Mouse (Mus musculus) hindbrain, embryonic 14.5 days (tissue): ENCODE measurements at regions not wholly inside any gene's neighbourhood (a gene's known extent, or its start where the extent isn't known, plus 50 kb on each side); places are given as distances from the start of the nearest gene placed in this dataset.

Source experiments
- ATAC-seq: fragments of 200-750 bp; cut with Nextera tagmentation; 2 replicates; pipeline ENCODE4 v1.8.0; 2017; ENCODE audit warnings: moderate number of reproducible peaks, mild to moderate bottlenecking, moderate TSS enrichment, moderate library complexity; ENCODE audit not compliant: low FRiP score
- DNase-seq: peaks from one replicate; pipeline ENCODE4 v3.0.0-alpha.2; 2015; ENCODE audit warnings: low spot score
- H3K27ac ChIP-seq: fragments of 300-500 bp; sonication (generic); 2 replicates; pipeline ENCODE4 v1.5.1; 2014; ENCODE audit warnings: mild to moderate bottlenecking, moderate library complexity
- H3K27me3 ChIP-seq: fragments of 300-500 bp; sonication (generic); 2 replicates; pipeline ENCODE4 v1.6.1; 2014; ENCODE audit warnings: mild to moderate bottlenecking, low read length, mixed read lengths; ENCODE audit not compliant: control insufficient read depth, insufficient read depth
- H3K36me3 ChIP-seq: fragments of 300-500 bp; sonication (generic); replicated peaks from 2 replicates; pipeline ENCODE4 v1.6.1; 2014; ENCODE audit not compliant: control insufficient read depth, insufficient read depth
- H3K4me1 ChIP-seq: fragments of 300-500 bp; sonication (generic); replicated peaks from 2 replicates; pipeline ENCODE4 v1.6.1; 2014; ENCODE audit warnings: antibody characterized with exemption, low read length, mixed read lengths; ENCODE audit not compliant: control insufficient read depth, insufficient read depth
- H3K4me2 ChIP-seq: fragments of 300-500 bp; sonication (generic); replicated peaks from 2 replicates; pipeline ENCODE4 v1.6.1; 2014; ENCODE audit warnings: mild to moderate bottlenecking, moderate library complexity
- H3K4me3 ChIP-seq: fragments of 300-500 bp; sonication (generic); replicated peaks from 2 replicates; pipeline ENCODE4 v1.5.1; 2014; ENCODE audit warnings: mild to moderate bottlenecking, low read length
- H3K9ac ChIP-seq: fragments of 300-500 bp; sonication (generic); 2 replicates; pipeline ENCODE4 v1.6.1; 2014
- H3K9me3 ChIP-seq: fragments of 300-500 bp; sonication (generic); 2 replicates; pipeline ENCODE4 v1.6.1; 2016; ENCODE audit warnings: low read length; ENCODE audit not compliant: control insufficient read depth
- WGBS: fragments of 180-500 bp; shearing (Covaris S2); extraction: QIAGEN DNeasy Blood & Tissue Kit; methylation state at CpG from one replicate; pipeline ENCODE4 v1.1.7; 2014; 5-methylcytosine and 5-hydroxymethylcytosine counted together

DNA sequence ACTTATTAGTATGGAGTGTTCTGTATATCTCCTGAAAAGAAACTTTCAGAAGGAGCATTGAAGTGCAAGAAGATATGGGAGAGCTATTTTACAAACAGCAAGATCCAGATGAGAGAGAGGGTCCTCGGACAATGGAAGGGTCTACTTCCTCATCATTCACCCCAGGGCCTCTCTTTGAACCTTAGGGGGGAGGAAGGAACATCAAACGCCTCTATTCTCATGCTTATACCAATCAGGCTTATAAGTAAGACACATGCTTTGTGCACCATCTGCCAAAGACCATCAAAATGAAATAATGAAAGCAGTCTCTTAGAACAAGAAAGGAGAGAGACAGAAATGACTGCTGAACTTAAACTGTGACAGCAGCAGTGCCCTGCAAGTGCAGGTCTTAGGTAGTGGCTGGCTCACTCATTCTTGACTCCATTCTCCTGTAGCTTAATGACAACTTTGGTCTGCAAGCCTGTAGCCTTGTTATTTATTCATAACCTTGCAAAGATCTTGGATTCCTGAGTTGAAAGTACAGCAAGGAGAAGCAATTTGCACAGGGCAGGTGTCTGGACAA, 424.5 kb downstream of the Plk2 start:
- Histone ChIP-seq H3K36me3 (no peaks in the 10 kb centered on the region), H3K27me3 (no peaks in the 10 kb centered on the region), H3K9ac (no peak overlapping the region), H3K4me2 (no peak overlapping the region), H3K27ac (no peak overlapping the region), H3K4me1 (no peaks in the 10 kb centered on the region), H3K9me3 (no peaks in the 10 kb centered on the region), H3K4me3 (no peak overlapping the region)
- 22% methylated on average over 2 of the region's 2 CpGs for WGBS
- DNase-seq (no peak), ATAC-seq (no peak)

DNA sequence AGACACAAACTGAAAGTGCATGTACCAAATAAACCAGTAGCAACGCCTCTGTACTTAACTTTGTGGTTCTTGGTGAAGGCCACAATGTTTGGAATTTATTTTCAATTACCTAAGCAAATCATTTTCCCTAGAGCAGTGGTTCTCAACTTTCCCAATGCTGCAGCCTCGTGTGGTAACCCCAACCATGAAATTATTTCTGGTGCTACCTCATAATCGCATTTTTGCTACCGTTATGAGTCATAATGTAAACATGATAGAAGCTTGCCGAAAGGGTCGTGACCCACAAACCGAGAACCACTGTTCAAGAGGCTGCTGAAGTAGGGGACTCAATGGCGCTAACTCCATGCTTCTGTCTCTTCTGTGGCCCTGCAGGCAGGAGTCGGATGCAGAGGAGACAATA, 429.9 kb upstream of the Actbl2 start:
- WGBS = 93% methylated on average over 9 of the region's 9 CpGs
- H3K36me3 ChIP-seq = no peaks in the 10 kb centered on the region
- H3K9ac ChIP-seq = no peak overlapping the region
- H3K4me1 ChIP-seq = no peaks in the 10 kb centered on the region
- H3K4me3 ChIP-seq = no peak overlapping the region
- no peaks in the 10 kb centered on the region for H3K27me3 ChIP-seq
- no peaks in the 10 kb centered on the region for H3K9me3 ChIP-seq
- no peak for ATAC-seq
- no peak overlapping the region for H3K27ac ChIP-seq
- H3K4me2 ChIP-seq = no peak overlapping the region
- DNase-seq = no peak

DNA sequence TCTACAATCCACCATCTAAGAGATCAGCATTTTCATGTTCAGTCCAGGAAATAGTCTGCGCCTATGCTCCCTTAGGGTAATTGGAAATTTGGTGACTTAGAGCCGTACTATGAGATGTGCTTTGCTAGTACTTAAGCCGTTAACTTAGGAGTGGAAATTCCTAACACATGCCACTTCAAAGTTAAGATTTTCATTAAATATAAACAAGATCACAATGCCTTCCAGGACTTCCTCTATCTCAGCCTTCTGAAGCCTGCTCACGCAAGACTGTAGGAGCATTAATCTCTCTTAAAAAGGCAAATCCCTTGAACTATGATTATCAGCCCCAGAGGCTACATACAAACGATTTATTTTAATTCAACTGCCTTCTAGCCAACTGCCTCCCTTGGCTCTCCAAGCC, 422.4 kb upstream of the Actbl2 start:
- no peak for DNase-seq

DNA sequence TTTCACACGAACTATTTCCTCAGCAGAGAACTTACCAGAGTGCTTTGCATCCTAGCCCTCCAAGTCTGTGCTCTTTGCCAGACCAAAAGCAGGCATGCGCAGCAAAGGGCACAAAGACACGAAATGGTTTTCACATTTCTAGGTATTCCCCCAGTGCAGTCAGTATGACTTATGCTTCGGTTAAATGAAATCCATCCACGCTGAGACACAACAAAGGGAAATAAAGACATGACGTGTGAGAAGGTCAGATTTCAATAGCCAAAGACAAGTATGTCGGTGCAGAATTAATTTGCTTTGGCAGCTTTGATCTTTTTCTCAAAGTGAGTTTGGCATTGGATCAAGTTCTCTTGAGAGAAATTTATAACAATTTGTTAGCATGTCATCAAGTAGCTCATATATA, 417.9 kb upstream of the Actbl2 start:
- H3K9ac ChIP-seq = no peak overlapping the region
- no peaks in the 10 kb centered on the region for H3K9me3 ChIP-seq
- no peak overlapping the region for H3K4me2 ChIP-seq
- no peaks in the 10 kb centered on the region for H3K4me1 ChIP-seq
- DNase-seq = no peak
- ATAC-seq = no peak
- H3K27ac ChIP-seq = no peak overlapping the region
- no peak overlapping the region for H3K4me3 ChIP-seq
- no peaks in the 10 kb centered on the region for H3K36me3 ChIP-seq
- WGBS = 38% methylated on average over 7 of the region's 7 CpGs
- no peaks in the 10 kb centered on the region for H3K27me3 ChIP-seq

More for the DNA sequence above, 422.4 kb upstream of the Actbl2 start:
- Histone ChIP-seq H3K4me1 (no peaks in the 10 kb centered on the region), H3K4me2 (no peak overlapping the region), H3K36me3 (no peaks in the 10 kb centered on the region), H3K9me3 (no peaks in the 10 kb centered on the region), H3K4me3 (no peak overlapping the region), H3K27ac (no peak overlapping the region), H3K9ac (no peak overlapping the region), H3K27me3 (no peaks in the 10 kb centered on the region)
- no peak for ATAC-seq
- WGBS = 80% methylated on average over 5 of the region's 5 CpGs

DNA sequence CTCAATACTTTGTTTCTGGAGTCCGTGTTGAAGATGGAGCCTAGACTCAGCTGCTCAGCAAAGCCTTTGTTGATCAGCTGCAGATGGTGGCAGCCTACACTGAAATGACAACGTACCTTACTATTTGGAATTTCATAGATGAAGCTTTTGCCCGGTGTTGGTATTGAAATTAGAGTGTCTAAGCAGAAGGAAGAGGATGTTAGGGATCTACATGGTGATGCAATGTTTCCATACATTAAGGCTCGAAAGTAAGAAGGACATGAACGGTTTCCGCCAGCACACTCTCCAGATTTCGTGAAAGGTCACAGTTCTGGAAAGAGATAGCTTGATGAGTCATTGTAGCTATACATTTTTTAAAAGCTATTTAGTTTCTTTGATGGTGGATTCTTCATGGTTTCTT, 412.9 kb upstream of the Actbl2 start:
- H3K36me3 ChIP-seq = no peaks in the 10 kb centered on the region
- H3K4me1 ChIP-seq = no peaks in the 10 kb centered on the region
- no peaks in the 10 kb centered on the region for H3K9me3 ChIP-seq
- H3K4me3 ChIP-seq = no peak overlapping the region
- WGBS = 92% methylated on average over 7 of the region's 7 CpGs
- no peak overlapping the region for H3K27ac ChIP-seq
- no peak overlapping the region for H3K9ac ChIP-seq
- no peak overlapping the region for H3K4me2 ChIP-seq
- ATAC-seq (no peak), DNase-seq (no peak)
- no peaks in the 10 kb centered on the region for H3K27me3 ChIP-seq

DNA sequence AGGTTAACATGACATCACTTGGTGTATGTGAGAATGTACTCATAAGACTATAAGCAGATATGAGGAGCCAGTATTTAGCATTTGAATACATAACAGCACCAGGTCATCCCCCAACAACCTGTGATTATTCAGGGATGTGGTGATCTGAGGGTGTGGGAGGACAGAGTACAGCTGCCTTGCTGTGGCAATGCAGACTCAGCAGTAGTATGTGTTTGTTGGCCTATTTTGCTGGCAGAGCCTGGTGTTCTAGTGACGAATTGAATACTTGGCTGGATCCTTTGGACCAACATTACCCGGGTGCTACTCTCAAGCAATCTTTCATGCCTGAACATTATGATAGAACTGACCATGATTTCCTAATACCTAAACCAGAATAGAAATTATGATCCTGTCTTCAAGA, 409.1 kb upstream of the Actbl2 start:
- no peaks in the 10 kb centered on the region for H3K36me3 ChIP-seq
- no peak for ATAC-seq
- WGBS = 91% methylated on average over 2 of the region's 2 CpGs
- H3K27me3 ChIP-seq = no peaks in the 10 kb centered on the region
- no peaks in the 10 kb centered on the region for H3K4me1 ChIP-seq
- no peak overlapping the region for H3K9ac ChIP-seq
- H3K4me3 ChIP-seq = no peak overlapping the region
- H3K9me3 ChIP-seq = no peaks in the 10 kb centered on the region
- no peak overlapping the region for H3K4me2 ChIP-seq
- no peak overlapping the region for H3K27ac ChIP-seq
- DNase-seq = no peak

DNA sequence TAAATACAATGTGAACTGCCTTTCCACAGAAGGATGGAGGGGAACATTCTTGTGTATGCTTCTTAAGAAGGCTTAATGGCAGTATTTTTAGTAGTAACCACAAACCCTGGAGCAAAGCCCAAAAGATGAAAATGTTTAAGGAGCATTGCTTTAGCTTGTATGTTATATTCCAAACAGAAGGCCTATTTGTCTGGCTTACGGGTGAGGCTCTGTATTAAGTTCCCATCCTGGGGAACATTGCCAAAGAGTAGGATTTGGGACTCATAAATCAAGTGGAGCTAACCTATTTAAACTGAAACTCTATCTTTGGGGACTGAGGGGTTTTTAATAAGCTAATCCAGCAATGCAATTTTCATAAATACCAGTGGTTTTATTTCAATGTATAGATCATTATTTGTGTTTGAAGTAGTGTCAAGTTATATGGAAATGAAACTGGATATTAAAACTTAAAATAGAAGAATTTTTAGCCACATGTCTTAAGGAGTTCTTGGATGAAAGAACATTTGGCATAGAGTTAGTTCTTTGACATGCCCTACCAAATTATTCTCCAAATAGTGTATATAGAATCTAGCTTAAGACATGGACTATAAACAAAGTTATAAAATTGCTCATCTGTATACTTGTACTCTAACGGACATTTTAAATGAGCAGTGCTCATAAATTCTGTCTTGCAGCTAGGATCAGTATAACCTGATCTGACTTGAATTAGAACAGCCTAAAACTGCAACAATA, 401.7 kb upstream of the Actbl2 start:
- DNase-seq (no peak), ATAC-seq (no peak)
- H3K36me3 ChIP-seq = no peaks in the 10 kb centered on the region
- no peaks in the 10 kb centered on the region for H3K9me3 ChIP-seq
- no peak overlapping the region for H3K4me3 ChIP-seq
- no peaks in the 10 kb centered on the region for H3K27me3 ChIP-seq
- H3K9ac ChIP-seq = no peak overlapping the region
- no peak overlapping the region for H3K4me2 ChIP-seq
- 82% methylated on average over 2 of the region's 2 CpGs for WGBS
- no peak overlapping the region for H3K27ac ChIP-seq
- H3K4me1 ChIP-seq = no peaks in the 10 kb centered on the region

DNA sequence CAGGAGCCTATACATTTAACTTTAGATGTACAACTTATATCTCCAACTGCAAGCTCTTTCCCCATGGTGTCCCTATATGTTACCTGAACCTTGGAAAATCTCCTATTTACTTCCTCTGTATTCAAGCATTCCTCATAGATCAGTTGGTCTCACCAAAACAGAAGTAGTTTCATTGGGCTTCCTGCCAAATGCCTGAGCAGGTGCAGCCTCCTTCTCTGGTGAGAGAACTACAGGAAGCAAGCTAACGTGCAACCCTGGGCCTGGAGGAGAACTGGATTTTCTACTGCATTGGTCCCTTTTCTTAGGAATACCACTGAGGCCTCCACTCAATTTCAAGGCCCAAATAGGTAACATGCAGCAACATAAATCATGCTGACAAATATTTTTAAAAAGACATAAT, 400.6 kb upstream of the Actbl2 start:
- Histone ChIP-seq H3K9me3 (no peaks in the 10 kb centered on the region), H3K27ac (no peak overlapping the region), H3K4me3 (no peak overlapping the region), H3K27me3 (no peaks in the 10 kb centered on the region), H3K4me1 (no peaks in the 10 kb centered on the region), H3K36me3 (no peaks in the 10 kb centered on the region), H3K9ac (no peak overlapping the region), H3K4me2 (no peak overlapping the region)
- DNase-seq (no peak), ATAC-seq (no peak)
- 74% methylated on average over 1 of the region's 1 CpGs for WGBS

DNA sequence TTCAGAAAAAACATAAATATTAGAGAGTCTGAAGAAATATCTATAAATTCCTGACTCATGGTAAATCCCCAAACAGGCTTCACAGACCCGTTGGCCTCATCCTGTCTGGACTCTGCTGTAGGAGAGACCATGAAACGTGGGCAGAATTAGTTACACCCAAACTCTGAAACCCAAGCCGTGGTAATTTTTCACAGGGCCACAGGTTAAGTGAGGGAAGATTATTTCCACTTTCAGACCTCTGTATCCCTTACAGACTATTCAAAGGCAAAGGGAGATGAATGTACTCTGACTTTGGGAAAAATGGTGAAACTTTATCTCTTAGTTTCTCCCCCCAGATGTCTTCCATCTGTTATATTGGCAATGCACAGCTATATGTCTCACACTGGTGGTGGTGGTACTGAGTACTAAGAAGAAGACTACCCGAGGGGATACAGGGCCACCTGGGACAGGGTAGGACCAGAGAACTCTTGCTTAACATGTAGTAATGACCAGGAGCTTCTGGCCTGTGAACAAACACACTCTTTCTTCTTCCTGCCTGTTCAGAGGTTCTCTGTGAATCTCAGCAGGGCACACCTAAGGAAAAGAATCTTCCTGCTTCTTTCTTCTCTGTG, 388.8 kb upstream of the Actbl2 start:
- no peaks in the 10 kb centered on the region for H3K4me1 ChIP-seq
- no peaks in the 10 kb centered on the region for H3K27me3 ChIP-seq
- no peaks in the 10 kb centered on the region for H3K36me3 ChIP-seq
- H3K27ac ChIP-seq = no peak overlapping the region
- 74% methylated on average over 4 of the region's 4 CpGs for WGBS
- no peak for ATAC-seq
- no peak overlapping the region for H3K4me3 ChIP-seq
- H3K9me3 ChIP-seq = no peaks in the 10 kb centered on the region
- DNase-seq = no peak
- H3K4me2 ChIP-seq = no peak overlapping the region
- no peak overlapping the region for H3K9ac ChIP-seq
